Mouse (Mus musculus) lung, postnatal 25 days (tissue): Measurements from ENCODE around the gene Ube2n.
"Not testable (repeated sequence)": the region's sequence is repeated elsewhere in the genome, so short reads cannot be mapped to it uniquely, and the experiment has no call there.

Experiments used
- DNase-seq: peaks from one replicate; pipeline ENCODE4 v3.0.0; 2022; ENCODE audit warnings: low spot score

The Ube2n gene

GRCm38 (mm10) chr10:95525871-95526270 is 10.9 kb downstream of the Ube2n start:
- no peak for DNase-seq

DNA sequence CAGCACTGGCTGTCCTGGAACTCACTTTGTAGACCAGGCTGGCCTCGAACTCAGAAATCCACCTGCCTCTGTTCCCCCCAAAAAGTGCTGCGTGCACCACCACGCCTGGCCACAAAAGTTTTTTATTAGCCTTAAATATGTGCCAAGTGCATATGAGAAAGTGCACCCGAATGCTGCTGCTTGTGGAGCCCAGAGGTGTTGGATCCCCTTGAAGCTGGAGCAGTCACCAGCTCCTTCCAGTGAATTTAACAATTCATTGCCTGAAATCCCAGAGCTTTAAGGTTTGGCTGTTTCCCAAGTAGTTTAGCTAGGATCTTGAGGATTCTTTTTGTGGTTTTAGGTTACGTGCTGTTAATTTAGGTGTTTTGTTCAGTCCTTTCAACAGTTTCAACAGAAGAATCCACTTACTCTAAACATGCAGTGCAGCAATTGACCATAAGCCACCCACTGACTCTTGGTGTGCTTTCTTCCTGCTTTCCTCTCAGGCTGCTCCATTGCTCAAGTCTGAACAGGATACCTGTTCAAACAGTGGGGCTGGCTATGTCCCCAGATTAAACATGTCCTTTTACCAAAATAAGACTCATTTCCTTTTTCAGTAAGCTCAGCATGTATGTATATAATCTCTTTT is 11.7 kb downstream of the Ube2n start:
- DNase-seq = no peak

- DNase-seq = no peak
Measured at GRCm38 (mm10) chr10:95530551-95531121, 15.7 kb downstream of the Ube2n start.

DNA sequence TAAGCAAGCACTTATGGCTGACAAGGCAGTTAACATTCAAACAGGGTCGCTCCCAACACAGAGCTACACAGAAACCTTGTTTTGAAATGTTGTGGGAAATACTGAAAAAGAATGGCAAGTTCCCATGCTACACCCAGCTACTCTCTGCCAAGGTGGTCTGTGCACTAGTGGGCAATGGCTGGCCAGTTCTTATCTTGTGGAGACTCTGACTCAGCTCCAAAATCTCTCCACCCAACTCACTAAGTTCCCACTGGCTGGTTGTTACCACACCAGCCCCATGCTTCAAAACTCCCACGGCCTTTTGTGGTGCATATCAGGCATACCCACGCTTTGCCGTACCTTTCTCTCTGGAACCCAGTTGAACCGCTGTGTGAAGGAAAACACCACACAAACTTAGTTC is 18.0 kb downstream of the Ube2n start:
- no peak for DNase-seq

DNA sequence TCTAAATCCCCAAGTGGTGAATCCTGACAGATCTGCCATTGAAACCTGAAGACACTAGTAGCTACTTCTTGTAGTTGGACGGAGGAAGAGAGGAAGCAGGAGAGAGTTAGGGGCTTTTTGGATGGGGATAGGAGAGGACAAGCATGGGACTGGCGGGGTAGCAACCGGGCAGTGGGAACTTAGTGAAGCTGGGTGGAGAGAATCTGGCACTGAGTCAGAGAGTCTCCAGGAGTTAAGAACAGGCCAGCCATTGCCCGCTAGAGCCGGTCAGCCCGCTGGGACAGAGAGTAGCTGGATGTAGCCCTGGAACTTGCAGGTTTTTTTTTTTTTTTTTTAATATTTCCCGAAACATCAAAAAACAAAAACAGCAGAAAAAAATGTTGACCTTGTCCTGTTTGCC is 18.4 kb downstream of the Ube2n start:
- DNase-seq = no peak

DNA sequence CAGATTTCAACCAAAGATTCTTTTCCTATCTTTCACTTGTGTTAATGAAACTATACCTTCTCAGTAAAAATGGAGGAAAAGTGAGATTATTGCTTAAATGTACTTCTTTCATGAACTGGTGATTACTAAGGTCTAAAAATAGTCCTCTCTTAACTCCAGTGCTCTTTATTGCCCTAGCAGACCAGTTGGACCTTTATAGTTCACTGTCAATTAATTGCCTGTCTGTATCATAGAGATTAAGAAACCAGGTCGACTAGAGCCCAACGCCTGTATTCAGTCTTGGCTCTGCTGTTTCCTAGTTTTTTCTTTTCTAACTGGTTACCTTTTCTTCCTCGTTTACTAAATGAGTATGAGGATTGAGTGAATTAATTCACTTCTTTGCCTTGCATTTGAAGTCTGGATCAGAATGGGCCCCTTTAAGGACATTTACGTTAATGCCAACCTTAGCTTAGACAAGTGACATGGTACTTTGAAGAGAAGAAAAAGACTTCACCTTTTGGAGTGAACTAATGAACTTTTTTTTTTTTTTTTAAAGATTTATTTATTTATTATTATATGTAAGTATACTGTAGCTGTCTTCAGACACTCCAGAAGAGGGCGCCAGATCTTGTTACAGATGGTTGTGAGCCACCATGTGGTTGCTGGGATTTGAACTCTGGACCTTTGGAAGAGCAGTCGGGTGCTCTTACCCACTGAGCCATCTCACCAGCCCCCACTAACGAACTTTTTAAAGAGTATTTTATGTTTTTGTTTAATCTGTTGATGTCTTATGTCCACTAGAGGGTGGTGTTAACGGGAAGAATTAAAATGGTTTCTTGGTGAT is 20.7 kb downstream of the Ube2n start:
- no peak for DNase-seq

DNA sequence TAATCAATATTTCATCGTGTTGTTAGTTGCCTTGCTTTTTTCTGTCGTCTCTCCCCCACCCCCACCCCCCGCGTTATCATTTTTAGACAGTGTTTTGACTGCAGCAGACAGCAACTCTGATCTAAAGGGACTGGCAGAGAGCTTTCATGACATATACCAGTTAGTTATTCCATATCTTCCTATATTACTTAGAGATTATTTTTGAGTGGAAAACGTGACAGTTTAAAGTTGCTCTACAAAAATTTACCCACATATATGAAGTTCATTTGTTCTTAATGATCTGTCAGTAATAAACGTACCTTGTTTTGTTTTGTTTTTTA is 21.2 kb downstream of the Ube2n start:
- no peak for DNase-seq

DNA sequence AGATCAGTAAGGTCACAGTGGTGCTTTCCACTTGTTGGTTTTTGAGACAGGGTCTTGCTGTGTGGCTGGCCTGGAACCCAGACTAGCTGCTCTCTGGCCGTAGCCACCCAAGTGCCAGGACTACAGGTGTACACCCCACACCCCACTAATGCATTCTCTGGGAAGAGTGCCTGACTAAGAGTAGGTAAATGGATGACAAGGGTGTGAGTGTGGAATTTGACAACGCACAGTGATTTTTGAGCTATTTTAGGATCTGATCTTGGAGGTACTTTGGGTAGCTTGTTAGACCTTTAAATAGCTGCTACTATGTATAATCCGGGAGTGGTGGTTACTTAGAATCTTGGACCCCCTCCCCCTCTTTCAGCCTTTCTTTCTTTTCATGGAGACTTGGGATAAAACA is 24.3 kb downstream of the Ube2n start:
- no peak for DNase-seq

DNA sequence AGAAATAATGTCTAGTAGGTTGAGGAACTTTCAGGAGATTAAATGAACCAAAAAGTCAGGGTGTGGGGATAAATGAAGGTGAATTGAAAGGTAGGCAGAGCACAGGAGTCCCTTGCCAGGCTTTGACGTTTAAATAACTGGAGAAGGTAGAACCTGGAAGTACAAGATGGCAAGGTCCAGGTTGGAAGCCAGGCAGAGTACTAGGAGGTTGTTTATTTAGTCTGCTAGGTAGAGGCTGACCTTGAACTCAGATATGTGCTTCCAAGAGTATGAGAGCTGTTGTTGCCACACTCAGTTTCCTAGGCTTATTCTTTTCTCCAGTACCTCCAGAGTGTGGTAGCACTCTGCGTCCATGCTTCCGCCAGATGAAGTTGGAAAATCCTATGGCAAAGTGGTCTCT is 24.9 kb downstream of the Ube2n start:
- DNase-seq = no peak

GRCm38 (mm10) chr10:95542916-95543315 is 28.0 kb downstream of the Ube2n start:
- DNase-seq = no peak

DNA sequence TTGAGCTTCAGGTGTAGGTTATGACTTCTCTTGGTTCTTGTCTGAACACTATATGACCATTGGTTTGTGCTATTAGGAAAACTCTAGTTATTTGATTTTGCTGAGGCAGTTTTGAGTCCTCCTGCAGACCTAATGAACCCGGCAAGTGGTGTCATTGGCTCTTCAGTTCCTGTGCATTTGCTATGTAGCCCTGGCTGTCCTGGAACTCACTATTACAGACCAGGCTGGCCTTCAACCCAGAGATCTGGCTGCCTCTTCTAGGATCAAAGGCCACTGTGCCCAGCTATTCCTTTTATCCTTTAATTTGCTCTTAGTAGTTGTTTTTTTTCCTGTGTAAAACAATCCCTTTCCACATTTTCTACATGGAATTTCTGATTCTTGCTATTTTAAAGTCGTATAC is 28.4 kb downstream of the Ube2n start:
- no peak for DNase-seq

DNA sequence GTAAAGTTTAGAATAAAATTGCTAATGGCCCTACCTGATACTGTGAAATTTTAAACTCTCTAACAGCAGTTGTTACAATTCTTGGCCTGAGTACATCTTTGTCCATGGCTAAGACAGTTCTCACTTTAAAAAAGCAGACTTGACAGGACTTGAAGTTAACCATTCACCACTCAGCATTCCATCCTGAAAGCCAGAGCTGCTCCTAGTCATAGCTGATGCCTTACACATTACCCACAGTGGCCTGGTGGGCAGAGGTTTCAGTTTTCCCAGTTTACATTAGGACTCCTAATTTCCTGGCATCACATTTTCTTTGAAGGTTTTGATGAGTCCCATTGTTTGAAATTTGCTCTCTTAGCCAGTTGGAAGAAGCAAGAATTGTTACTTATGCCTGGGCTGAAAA is 29.1 kb downstream of the Ube2n start:
- no peak for DNase-seq

GRCm38 (mm10) chr10:95544651-95545050 is 29.7 kb downstream of the Ube2n start:
- DNase-seq = no peak

- DNase-seq = no peak
Measured at GRCm38 (mm10) chr10:95545051-95545450, 30.1 kb downstream of the Ube2n start.

DNA sequence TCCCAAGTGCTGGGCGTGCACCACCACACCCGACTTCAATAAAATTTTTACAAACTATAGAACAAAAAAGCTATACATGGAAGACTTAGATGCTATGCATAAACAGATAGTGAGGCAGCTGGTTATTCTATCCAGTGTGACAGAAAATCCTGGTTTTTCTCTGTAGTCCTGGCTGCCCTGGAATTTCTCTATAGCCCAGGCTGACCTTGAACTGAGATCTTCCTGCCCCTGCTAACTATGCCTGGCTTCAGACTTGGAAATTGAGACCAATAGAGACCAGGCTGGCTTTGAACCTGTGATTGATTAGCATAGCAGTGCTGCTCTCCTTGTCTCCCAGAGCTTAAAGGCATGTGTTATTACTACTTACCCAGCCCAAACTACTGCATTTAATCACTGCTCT is 31.2 kb downstream of the Ube2n start:
- DNase-seq = no peak

DNA sequence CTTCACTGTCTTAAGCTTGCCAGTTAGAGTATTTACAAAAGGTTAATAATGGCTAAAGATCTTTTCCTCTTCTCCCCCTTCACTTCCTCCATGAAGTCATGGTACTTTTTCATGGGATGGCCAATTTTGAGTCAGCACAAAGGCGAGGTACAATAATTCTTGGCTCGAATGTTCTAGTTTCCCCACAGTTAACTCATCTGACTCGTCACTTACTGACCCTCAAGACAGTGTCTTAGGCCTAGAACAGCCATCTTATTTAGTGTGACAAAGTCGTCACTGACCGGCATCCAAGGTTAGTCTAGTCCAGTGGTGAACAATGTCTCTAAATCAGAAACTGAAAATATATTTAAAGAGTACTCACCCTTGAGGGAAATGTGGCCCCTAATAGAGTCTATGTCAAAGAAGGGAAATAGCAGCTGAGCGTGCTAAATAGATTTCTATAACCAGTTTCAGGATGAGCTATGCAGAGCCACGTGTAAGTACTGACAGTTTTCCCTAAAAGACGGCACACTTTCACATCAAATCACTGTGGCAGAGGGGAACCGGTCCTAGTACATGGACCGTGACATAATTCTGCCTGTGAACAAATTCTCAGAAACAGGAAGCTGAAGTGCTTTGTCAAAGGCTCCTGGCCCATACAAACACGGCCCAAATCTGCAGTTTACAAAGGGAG is 33.3 kb downstream of the Ube2n start:
- DNase-seq = no peak

DNA sequence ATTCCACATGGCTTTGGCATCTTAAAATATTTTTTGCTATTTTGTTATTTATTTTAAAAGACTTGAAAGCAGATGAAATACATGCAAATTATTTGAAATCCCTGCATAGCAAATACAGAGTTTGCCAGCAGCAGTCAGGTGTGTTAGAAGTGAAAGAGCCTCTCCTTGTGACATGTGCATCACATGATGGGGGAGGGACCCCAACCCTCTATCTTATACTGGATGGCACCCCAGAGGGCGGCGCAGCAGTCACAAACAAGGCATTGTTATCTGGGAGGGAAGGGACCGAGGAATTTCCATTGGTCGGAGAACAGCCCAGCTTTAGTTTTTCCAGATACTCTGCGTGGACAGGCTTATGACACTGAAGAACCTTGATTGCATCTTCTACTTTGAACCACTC is 34.1 kb downstream of the Ube2n start:
- DNase-seq = not testable (repeated sequence)

DNA sequence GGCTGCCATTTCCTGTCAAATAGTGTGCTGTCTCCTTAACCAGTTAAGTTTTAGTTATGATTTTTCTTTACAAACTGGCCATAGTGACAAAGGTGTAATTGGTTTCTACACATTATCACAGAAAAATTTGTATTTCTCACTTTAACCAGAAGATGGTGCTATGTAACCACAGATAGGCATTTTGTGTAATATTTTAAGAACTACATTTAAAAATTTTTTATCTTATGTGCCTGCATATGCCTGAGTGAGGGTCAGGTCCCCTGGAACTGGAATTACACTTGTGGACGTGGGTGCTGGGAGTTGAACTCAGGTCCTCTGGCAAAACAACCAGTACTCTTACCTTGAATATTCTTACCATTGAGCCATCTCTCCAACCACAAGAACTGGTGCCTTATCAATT is 35.6 kb downstream of the Ube2n start:
- no peak for DNase-seq

GRCm38 (mm10) chr10:95551752-95552151 is 36.8 kb downstream of the Ube2n start:
- DNase-seq = no peak

DNA sequence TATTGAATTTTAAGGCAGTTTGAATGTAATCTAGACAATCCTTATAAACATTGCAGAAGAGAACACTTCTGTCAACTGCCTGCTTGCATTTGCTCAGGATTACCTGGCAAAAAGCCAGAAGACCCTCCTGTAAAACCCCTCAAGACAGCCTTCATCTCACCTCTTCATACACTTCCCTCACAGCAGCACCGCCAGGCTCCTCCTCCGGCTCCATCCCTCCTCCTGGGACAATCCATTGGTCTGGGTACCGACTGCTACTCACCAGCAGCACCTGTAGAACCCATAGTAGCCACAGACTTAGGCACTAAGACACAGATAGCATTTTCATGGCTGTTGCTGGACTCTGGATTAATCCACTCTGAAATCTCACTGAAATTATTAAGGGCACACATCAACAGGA is 37.4 kb downstream of the Ube2n start:
- no peak for DNase-seq

DNA sequence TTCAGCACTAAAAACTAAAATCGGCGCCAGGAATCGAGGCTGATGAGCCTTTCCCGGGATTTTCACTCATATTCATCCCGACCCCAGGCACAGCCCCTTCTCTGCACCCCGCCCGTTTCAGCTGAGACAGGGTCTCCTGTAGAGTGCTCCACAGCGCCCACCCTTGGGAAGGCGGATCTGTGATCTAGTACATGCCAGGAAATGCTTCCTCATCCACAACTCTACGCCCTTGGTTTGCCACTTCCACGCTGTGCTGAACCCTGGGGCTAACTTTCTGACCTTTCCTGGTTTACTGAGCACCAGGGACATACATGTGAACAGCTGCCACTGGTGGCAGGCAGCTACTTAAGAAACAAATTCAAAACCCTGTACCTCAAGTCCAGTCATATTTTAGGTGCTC is 40.9 kb downstream of the Ube2n start:
- no peak for DNase-seq

- DNase-seq = no peak
Measured at GRCm38 (mm10) chr10:95557337-95557828, 42.4 kb downstream of the Ube2n start.

DNA sequence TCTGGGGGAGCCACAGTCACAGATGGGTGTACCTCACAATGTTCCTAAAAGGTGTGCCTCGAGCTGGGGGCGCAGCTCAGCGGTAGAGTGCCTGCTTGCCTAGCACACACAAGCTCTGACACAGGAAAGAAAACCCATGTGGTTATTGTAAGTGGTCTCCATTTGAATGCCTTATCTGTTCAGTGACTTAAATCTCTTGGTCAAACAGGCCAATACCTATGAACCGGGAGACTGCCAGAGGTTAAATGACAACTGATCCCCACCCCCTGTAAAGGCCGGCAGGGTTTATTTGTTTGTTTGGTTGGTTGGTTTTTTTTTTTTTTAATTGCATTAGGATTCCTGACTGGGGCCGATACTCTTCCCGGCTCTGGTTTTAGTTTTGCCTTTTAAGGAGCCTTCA is 44.5 kb downstream of the Ube2n start:
- no peak for DNase-seq
